Mouse (Mus musculus) gonadal fat pad, adult 2 months (tissue): ENCODE results near the gene Hrh1. TPM values are rescaled to one million over a fixed set of nuclear protein-coding genes. Genes with fewer than 3 reads are reported as not detected.

ENCODE experiments used
- DNase-seq: peaks from one replicate; pipeline ENCODE4 v3.0.0-alpha.2; 2012; ENCODE audit warnings: low read depth
- polyA plus RNA-seq: library from polyadenylated mRNA; depleted of rRNA; stranded (reverse); fragments of >200 nt; gene quantifications from 2 replicates; pipeline ENCODE4 v1.2.3, GENCODE M21; 2012

Hrh1 gene
- polyA plus RNA-seq, 1 experiment, result 0.88 TPM

- no peak for DNase-seq
These were observed 8.9 kb downstream of the Hrh1 start for GRCm38 (mm10) chr6:114406634-114407033.

- no peak for DNase-seq
These were observed 9.3 kb downstream of the Hrh1 start for GRCm38 (mm10) chr6:114407049-114407448.

DNA sequence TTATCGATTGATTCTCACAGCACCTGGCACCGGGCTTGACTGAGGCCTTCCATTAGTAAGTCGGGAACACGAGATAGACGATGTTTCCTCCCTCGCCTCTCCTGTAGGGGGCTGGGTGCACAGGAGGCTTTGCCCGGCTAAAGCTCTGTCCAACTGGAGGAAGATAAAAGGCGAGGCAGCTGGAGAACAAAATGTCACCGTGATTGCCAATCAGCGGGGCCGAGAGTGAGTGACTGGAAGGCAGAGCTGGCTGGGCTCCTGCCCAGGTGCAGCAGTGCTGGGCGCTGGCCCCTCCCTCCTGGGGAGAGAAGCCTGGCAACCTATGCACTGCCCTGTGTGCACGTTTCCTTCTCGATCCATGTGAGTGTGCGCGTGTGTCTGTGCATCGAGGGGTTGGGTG, 10.5 kb downstream of the Hrh1 start:
- DNase-seq, result no peak

DNA sequence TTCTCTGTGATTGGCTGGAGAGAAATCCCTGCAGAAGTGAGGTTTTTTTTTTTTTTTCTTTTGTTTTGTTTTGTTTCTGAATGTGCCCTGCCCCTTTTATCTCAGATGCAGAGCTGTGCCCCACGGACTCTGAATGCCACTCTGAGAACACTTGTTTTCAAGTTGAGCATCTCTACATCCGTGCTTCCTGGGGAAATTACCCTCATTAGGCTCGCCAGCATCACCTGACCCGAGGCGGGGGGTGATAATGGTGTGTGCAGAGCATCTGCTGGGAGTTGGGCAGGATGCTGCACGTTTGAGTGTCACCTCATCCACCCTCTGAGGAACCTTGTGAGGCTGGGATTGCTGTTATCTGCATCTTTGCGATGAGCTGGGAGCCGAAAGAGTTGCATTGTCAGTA, 14.2 kb downstream of the Hrh1 start:
- DNase-seq, result no peak

DNA sequence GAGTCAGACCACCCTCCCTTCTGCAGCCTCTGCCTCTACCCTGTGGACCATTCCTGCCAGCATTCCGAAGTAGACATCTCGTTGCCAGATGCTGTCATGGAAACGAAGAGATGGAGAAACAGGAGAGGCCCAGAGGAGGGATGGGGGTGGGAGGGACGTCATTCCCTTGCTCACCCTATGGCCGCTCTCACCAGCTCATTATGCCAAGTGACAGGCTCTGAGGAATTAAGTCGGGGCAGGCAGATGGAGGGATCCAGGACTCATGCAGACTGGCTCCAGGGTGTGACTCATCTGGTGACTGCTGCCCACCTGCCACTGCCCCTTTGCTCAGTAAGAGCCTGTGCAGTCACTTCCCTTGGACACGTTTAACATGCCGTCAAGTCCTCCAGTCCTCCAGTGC, 16.8 kb downstream of the Hrh1 start:
- no peak for DNase-seq

GRCm38 (mm10) chr6:114418037-114418436, 20.3 kb downstream of the Hrh1 start:
- DNase-seq, result no peak

- DNase-seq, result no peak
These were observed 23.3 kb downstream of the Hrh1 start for GRCm38 (mm10) chr6:114421061-114421460.

GRCm38 (mm10) chr6:114423051-114423676, 25.4 kb downstream of the Hrh1 start:
- DNase-seq, result no peak

GRCm38 (mm10) chr6:114425343-114425742, 27.6 kb downstream of the Hrh1 start:
- DNase-seq, result no peak

DNA sequence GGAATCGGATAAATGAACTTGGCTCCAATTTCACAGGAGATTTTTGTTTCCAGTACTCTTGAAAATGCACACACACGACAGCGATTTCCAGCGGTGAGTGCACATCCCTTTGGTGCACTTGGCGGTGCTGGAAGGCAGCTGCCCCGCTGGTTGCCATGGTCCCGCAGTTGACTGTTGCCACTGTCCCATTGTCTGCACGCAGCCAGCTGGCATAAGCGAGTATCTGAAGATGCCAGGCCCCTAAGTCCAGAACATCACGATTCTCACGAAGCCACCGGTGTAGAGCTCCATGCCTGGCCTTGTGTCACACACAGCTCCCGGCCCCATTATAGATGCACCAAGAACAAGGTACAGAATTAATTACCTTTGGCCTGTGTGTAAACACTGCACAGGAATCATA, 29.9 kb downstream of the Hrh1 start:
- no peak for DNase-seq

- DNase-seq, result no peak
These were observed 31.1 kb downstream of the Hrh1 start for GRCm38 (mm10) chr6:114428831-114429230.

- DNase-seq, result no peak
These were observed 34.9 kb downstream of the Hrh1 start for GRCm38 (mm10) chr6:114432591-114432990.

- DNase-seq, result no peak
These were observed 36.8 kb downstream of the Hrh1 start for GRCm38 (mm10) chr6:114434524-114434923.

- DNase-seq, result no peak
These were observed 42.6 kb downstream of the Hrh1 start for GRCm38 (mm10) chr6:114440302-114440701.

DNA sequence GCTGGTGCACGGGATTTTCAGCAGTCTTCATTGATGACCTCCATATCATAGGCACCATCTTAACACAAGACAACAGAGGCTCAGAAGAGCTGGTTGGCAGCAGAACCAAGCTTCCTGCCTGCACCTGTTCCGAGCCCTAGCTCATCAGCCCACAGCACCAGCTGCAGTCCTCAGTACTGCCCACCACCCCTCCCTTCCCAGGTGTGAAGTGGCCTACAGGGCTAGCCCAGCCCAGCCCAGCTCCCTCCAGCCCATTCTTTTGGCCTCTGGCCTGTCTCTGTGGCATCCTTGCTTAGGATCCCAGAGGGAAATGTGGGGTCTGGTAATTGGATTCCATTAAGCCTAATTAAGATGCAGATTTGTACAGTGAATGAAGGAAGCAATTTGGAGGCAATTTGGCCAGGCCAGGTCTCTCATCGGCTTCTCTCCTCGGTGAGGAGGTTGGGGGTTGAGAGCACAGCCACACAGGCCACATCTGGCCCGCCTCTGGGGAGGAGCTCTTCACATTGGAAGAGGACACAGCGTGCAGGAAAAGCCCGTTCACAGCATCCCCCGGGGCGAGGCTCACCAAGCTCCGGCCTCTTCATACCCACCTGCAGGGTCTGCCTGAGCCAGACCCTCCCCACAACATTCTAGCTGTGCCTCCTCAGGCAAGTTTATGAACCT, 43.2 kb downstream of the Hrh1 start:
- DNase-seq, result no peak

GRCm38 (mm10) chr6:114444247-114444844, 46.6 kb downstream of the Hrh1 start:
- no peak for DNase-seq

- no peak for DNase-seq
These were observed 47.2 kb downstream of the Hrh1 start for GRCm38 (mm10) chr6:114444976-114445375.

GRCm38 (mm10) chr6:114448888-114449287, 51.2 kb downstream of the Hrh1 start:
- no peak for DNase-seq

DNA sequence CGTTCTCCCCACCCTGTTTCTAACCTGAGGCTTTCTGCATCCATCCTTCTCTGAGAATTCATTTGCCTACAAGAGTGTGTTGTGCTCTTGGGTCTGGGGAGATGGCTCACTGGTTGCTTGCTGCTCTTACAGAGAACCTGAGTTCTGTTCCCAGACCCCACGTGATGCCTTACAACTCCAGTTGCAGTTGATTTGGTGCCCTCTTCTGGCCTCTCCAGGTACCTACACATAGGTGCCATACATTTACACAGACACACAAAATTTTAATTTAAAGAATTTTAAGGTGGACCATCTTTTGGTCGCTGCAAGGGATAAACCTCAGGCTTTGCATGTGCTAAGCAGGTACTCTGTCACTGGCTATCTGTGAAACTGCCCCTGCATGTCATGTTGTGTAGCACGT, 57.5 kb downstream of the Hrh1 start:
- no peak for DNase-seq

DNA sequence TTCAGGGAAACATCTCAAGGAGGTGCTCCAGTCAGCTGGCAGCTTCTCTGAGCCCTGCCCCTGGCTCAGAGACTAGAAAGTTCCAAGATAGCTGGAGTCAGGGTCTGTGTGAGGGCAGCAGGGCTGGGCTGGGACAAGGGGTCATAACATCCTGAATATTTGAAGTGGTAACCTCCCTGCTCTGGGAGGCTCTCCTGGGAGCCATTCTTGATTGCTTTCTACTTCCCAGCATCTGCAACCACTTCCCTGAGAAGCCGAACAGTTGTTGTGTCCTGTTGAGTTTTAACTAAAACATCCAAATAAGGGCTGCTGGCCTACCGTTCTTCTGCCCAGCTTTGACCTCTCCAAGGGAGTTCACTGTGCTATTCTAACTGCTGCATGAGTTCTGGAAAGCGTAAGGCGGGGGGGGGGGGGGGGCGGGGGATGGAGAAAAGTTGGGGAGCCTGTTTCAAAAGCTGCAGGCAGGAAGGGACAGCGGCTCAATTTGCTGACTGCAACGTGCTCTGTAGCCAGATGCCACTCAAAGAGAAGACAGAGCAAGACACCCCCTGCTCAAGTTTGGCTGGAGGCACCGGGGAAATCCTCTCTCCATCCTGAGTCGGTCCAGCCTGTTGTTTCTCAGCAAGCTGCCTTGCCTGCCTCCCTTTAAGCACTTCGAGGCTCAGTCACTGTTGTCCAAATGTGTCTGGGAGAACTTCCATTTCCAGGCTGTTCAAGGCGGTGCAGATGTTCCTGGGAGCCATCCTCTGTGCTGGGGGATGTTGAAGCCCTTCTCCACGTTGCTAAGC, 58.7 kb downstream of the Hrh1 start:
- no peak for DNase-seq

DNA sequence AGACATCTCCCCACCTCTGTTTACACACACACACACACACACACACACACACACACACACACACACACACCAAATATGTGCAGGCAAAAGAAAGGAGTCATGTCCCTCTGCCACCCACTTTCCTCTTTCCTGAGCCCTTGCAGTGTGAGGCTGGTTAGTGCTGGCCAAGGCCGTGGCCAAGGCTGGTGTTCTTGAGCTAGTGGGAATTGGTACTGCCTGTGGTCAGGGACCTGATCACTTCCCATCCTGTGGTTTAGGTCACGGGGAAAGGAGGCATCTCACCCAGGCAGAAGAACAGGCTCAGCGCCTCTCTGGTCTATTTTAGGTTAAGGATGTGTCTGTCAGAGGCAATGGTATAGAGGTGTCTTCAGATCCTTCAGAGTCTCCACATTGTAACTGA, 59.6 kb downstream of the Hrh1 start:
- DNase-seq, result no peak

GRCm38 (mm10) chr6:114458191-114458590, 60.5 kb downstream of the Hrh1 start:
- DNase-seq, result no peak

GRCm38 (mm10) chr6:114459969-114460368, 62.2 kb downstream of the Hrh1 start:
- no peak for DNase-seq
